Comparison of ENCODE assay signal across 10 mouse cellular contexts in genomic region chr19:46248991-46249390, GRCm38 (mm10). TPM values are rescaled to one million over a fixed set of nuclear protein-coding genes. Genes with fewer than 3 reads are reported as not detected.
DNase-seq lines count a peak whose midpoint lies in the region; ATAC-seq and TF ChIP-seq lines count a peak whose summit lies in the region.
"Had no signal": no experiment of that assay in that cellular context is flagged by ENCODE, and none has a peak within 500 bp of the region (broad histone marks: within the 10 kb centered on the region; RNA-seq: fewer than 3 reads in every experiment).

No protein-coding gene starts in this region.

- TF ChIP-seq CTCF in forebrain, postnatal 0 days (IDR thresholded peaks at IDR 0.05; ENCODE audit: low read depth) = peak; percentile 28

- no peak overlapping the region for H3K27ac ChIP-seq in forebrain, postnatal 0 days (ENCODE audit: low read depth, low read length)
- H3K27ac ChIP-seq in forebrain, embryonic 11.5 days (ENCODE audit: low read depth, low read length) = no peak overlapping the region
- H3K27ac ChIP-seq: hindbrain, embryonic 15.5 days had no signal

- H3K9me3 ChIP-seq in forebrain, postnatal 0 days (ENCODE audit: low read length) = no peaks in the 10 kb centered on the region
- H3K9me3 ChIP-seq in forebrain, embryonic 11.5 days (ENCODE audit: control insufficient read depth, low read length) = no peaks in the 10 kb centered on the region
- H3K9me3 ChIP-seq: hindbrain, embryonic 15.5 days; megakaryocyte, embryonic 14.5 days had no signal

- no peaks in the 10 kb centered on the region for H3K4me1 ChIP-seq in forebrain, postnatal 0 days (ENCODE audit: insufficient read depth)
- 0 out of 2 replicates have a peak, but pooled peaks cover 2% of the 10 kb centered on the region for H3K4me1 ChIP-seq in forebrain, embryonic 11.5 days (replicated peaks; ENCODE audit: control insufficient read depth, insufficient read depth, low read length)

- DNase-seq in forebrain, postnatal 0 days = no peak
- no peak for DNase-seq in forebrain, embryonic 11.5 days (ENCODE audit: low spot score)
- DNase-seq in ovary, postnatal 14 days (ENCODE audit: low spot score) = peak; percentile 7
- no peak for DNase-seq in ovary, postnatal 36 days (ENCODE audit: low spot score)
- peak; percentile 73 to 80 for DNase-seq in cerebellum, postnatal 10 days
- DNase-seq in retina, embryonic 14.5 days (ENCODE audit: low spot score) = peak; percentile 15
- DNase-seq in left cerebral cortex, adult 9 months (ENCODE audit: low spot score in 2 of 2) = no peak

- H3K4me3 ChIP-seq in forebrain, postnatal 0 days (ENCODE audit: low read depth, low read length) = no peak overlapping the region
- H3K4me3 ChIP-seq in forebrain, embryonic 11.5 days (ENCODE audit: low read depth, low read length) = no peak overlapping the region
- H3K4me3 ChIP-seq: hindbrain, embryonic 15.5 days; megakaryocyte, embryonic 14.5 days had no signal

- H3K9ac ChIP-seq in forebrain, postnatal 0 days = no peak overlapping the region
- no peak overlapping the region for H3K9ac ChIP-seq in forebrain, embryonic 11.5 days (ENCODE audit: low read length)
- H3K9ac ChIP-seq: hindbrain, embryonic 15.5 days had no signal

- H3K27me3 ChIP-seq in forebrain, postnatal 0 days (ENCODE audit: insufficient read depth, low read length) = no peaks in the 10 kb centered on the region
- H3K27me3 ChIP-seq in forebrain, embryonic 11.5 days (ENCODE audit: control insufficient read depth, insufficient read depth, low read length) = no peaks in the 10 kb centered on the region
- H3K27me3 ChIP-seq: hindbrain, embryonic 15.5 days; megakaryocyte, embryonic 14.5 days had no signal

- H3K36me3 ChIP-seq in forebrain, postnatal 0 days (ENCODE audit: insufficient read depth) = no peaks in the 10 kb centered on the region; the same call in 1 of the 2 replicates
- H3K36me3 ChIP-seq in forebrain, embryonic 11.5 days (ENCODE audit: control insufficient read depth, insufficient read depth, low read length) = no peaks in the 10 kb centered on the region

- WGBS in forebrain, postnatal 0 days = 29% methylated on average over 7 of the region's 7 CpGs
- 55% methylated on average over 7 of the region's 7 CpGs for WGBS in forebrain, embryonic 11.5 days

- no peak overlapping the region for H3K4me2 ChIP-seq in forebrain, postnatal 0 days (ENCODE audit: low read depth)
- H3K4me2 ChIP-seq in forebrain, embryonic 11.5 days (ENCODE audit: low read depth, low read length, severe bottlenecking) = no peak overlapping the region
- H3K4me2 ChIP-seq: hindbrain, embryonic 15.5 days had no signal

- ATAC-seq in forebrain, postnatal 0 days = no peak
- ATAC-seq in forebrain, embryonic 11.5 days (replicated peaks; ENCODE audit: low FRiP score) = no peak
- ATAC-seq in megakaryocyte-erythroid progenitor cell, adult 5-6 weeks (replicated peaks; ENCODE audit: low FRiP score, low TSS enrichment, poor library complexity, severe bottlenecking) = no peak

RNA-seq across cellular contexts. Expression of gene Nfkb2, which starts 55.1 kb away (rescaled TPM):
- 2.2 TPM in 2 replicates for total RNA-seq in forebrain, postnatal 0 days (2014; rRNA removed)
- 1.2 and 1.3 TPM in 2 replicates for polyA plus RNA-seq in forebrain, postnatal 0 days (2015; fragmentation: Nextera tagmentation; extraction: Ambion mirVana)
- 4.1 and 4.2 TPM in 2 replicates for polyA plus RNA-seq in forebrain, embryonic 11.5 days (2014; fragmentation: Nextera tagmentation; extraction: Ambion mirVana)
- 2.8 and 5.6 TPM in 2 replicates for total RNA-seq in megakaryocyte-erythroid progenitor cell, adult 5-6 weeks (2014; fragmentation: Nextera tagmentation)
- total RNA-seq in megakaryocyte-erythroid progenitor cell, adult 5-6 weeks (2017) = 4.9 and 6.1 TPM in 2 replicates

Comparison
In these comparisons a context has a peak if more than half of its experiments do, and no peak if none do; other contexts are left out.
1. DNase-seq: peak in ovary, postnatal 14 days (single experiment), cerebellum, postnatal 10 days (2 of 2) and retina, embryonic 14.5 days (single experiment); none in forebrain, postnatal 0 days (single experiment), forebrain, embryonic 11.5 days (single experiment), ovary, postnatal 36 days (single experiment) and left cerebral cortex, adult 9 months (0 of 2).